Mouse (Mus musculus) heart, adult 2 months (tissue): ENCODE measurements around the gene Tbc1d17. TPM values are rescaled to one million over a fixed set of nuclear protein-coding genes. Genes with fewer than 3 reads are reported as not detected.

Experiments used
- DNase-seq, 2 experiments: peaks; one replicate each; pipeline ENCODE4 v3.0.0; 2021
- H3K27ac ChIP-seq: fragments of 200-600 bp; 2 replicates; pipeline ENCODE4 v1.8.1; 2022
- H3K27me3 ChIP-seq: fragments of 200-500 bp; 2 replicates; pipeline ENCODE4 v1.6.1; 2012; ENCODE audit warnings: mild to moderate bottlenecking, low read length, inconsistent platforms, mixed read lengths; ENCODE audit not compliant: control insufficient read depth, insufficient read depth
- H3K36me3 ChIP-seq: fragments of 200-500 bp; 2 replicates; pipeline ENCODE4 v1.6.1; 2012; ENCODE audit warnings: low read length, inconsistent platforms; ENCODE audit not compliant: control insufficient read depth, insufficient read depth
- H3K4me1 ChIP-seq: fragments of 200-500 bp; 2 replicates; pipeline ENCODE4 v1.6.1; 2011; ENCODE audit warnings: low read length; ENCODE audit not compliant: control insufficient read depth, insufficient read depth
- H3K4me3 ChIP-seq: fragments of 200-600 bp; 2 replicates; pipeline ENCODE4 v1.8.1; 2022
- H3K79me2 ChIP-seq: fragments of 200-500 bp; replicated peaks from 2 replicates; pipeline ENCODE4 v1.6.1; 2012; ENCODE audit warnings: mild to moderate bottlenecking, inconsistent platforms, low read length, moderate library complexity, mixed read lengths; ENCODE audit not compliant: control insufficient read depth, insufficient read depth
- H3K9ac ChIP-seq: fragments of 200-500 bp; 2 replicates; pipeline ENCODE4 v1.6.1; 2012; ENCODE audit warnings: low read depth, mild to moderate bottlenecking, control low read depth, inconsistent platforms, low read length, mixed read lengths
- CTCF ChIP-seq: fragments of 200-600 bp; IDR thresholded peaks from 2 replicates; pipeline ENCODE4 v1.8.1; 2022; ENCODE audit warnings: antibody characterized with exemption, mild to moderate bottlenecking, moderate library complexity
- EP300 ChIP-seq: fragments of 200-500 bp; IDR thresholded peaks from 2 replicates; pipeline ENCODE4 v1.6.1; 2011; ENCODE audit warnings: low read depth, low read length, control low read depth; ENCODE audit not compliant: insufficient read depth
- POLR2A ChIP-seq: fragments of 200-500 bp; IDR thresholded peaks from 2 replicates; pipeline ENCODE4 v1.6.1; 2011; ENCODE audit warnings: mild to moderate bottlenecking, low read depth, low read length, control low read depth; ENCODE audit not compliant: insufficient read depth
- WGBS: fragments of 180-500 bp; shearing (Covaris S2); methylation state at CpG from one replicate; pipeline ENCODE4 v1.1.7; 2018; 5-methylcytosine and 5-hydroxymethylcytosine counted together
- intact Hi-C: fragments of 180-260 bp; cut with DNase I; formaldehyde crosslinking; loops from one replicate; pipeline ENCODE4 v1.15.1; 2025
- polyA plus RNA-seq: library from polyadenylated mRNA; depleted of rRNA; stranded (reverse); fragments of >200 nt; gene quantifications from 2 replicates; pipeline ENCODE4 v1.2.3, GENCODE M21; 2012
- total RNA-seq, 2 experiments: library from RNA; stranded (reverse); gene quantifications; 2 replicates each; pipeline ENCODE4 v1.2.3; 2021

Gene Tbc1d17
- total and polyA plus RNA-seq, 3 experiments, result 29.6 to 56.0 (median 46.6) TPM

DNA sequence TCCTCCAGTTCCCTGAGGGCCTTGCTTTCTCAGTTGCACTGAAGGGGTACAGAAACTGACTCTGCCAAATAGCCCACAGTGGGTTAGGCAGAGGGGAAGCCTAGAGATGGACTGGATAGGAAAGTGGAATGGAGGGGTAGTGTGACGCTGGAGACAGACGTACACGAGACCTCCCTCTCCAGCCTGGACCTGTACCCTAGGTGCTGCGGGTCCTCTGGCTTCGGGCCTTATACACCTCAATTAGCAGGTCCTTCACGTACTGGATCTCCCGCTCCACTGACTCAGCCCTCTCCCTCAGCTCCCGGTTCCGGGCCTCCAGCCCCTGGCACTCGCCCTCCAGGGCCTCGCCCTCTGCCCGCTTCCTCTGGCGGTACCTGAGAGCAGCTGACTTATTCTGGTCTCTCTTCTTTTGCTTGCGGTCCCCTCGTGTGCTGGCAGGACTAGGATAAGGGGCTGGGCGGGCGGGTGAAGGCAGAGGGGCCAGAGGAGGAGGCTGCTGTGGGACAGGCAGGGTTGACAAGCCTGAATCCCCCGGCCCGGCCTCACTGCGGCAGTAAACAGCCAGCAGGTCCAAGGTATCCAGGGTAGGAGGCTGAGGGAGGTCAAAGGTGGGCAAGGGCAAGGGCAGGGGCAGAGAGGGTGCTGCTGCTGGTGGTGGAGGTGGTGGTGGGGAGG is 36.1 kb downstream of the Tbc1d17 start:
- intact Hi-C loops, result loop anchor here (10.0 kb wide), 1 partner anchor 438 kb away; no protein-coding TSS in a partner anchor
- WGBS, result 93% methylated on average over 20 of the region's 20 CpGs
- no peaks in the 10 kb centered on the region for H3K27me3 ChIP-seq
- TF ChIP-seq CTCF, result no peak
- TF ChIP-seq POLR2A, result no peak
- no peak for TF ChIP-seq EP300
- H3K9ac ChIP-seq, result no peak overlapping the region
- H3K36me3 ChIP-seq, result peaks cover 7% of the 10 kb centered on the region
- DNase-seq, result peak; percentile 2 to 14
- H3K4me3 ChIP-seq, result no peak overlapping the region
- no peaks in the 10 kb centered on the region for H3K79me2 ChIP-seq
- no peak overlapping the region for H3K27ac ChIP-seq
- peaks cover 7% of the 10 kb centered on the region for H3K4me1 ChIP-seq

GRCm38 (mm10) chr7:44810819-44811557 is 37.9 kb downstream of the Tbc1d17 start:
- no peaks in the 10 kb centered on the region for H3K79me2 ChIP-seq
- no peaks in the 10 kb centered on the region for H3K36me3 ChIP-seq
- 80% methylated on average over 7 of the region's 7 CpGs for WGBS
- no peak overlapping the region for H3K9ac ChIP-seq
- TF ChIP-seq CTCF (no peak), EP300 (no peak), POLR2A (no peak)
- H3K27me3 ChIP-seq, result no peaks in the 10 kb centered on the region
- DNase-seq, result peak; percentile 1 to 9
- intact Hi-C loops, result loop anchor here (10.0 kb wide), 1 partner anchor 436 kb away; no protein-coding TSS in a partner anchor
- no peak overlapping the region for H3K27ac ChIP-seq
- H3K4me1 ChIP-seq, result peaks cover 4% of the 10 kb centered on the region; the same call in 1 of the 2 replicates
- H3K4me3 ChIP-seq, result no peak overlapping the region

DNA sequence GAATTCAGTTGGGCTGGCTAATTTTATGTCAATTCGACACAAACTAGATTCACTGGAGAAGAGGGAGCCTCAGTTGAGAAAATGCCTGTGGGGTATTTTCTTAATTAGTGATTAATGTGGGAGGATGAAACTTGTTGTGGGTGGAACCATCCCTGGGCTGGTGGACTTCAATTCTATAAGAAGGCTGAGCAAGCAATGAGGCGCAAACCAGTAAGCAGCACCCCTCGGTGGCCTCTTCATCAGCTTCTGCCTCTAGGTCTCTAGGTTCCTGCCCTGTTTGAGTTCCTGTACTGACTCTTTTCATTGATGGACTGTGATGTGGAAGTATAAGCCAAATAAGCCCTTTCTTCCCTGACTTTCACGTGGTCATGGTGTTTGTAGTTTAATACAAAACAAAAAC is 38.5 kb downstream of the Tbc1d17 start:
- Histone ChIP-seq H3K36me3 (no peaks in the 10 kb centered on the region), H3K4me1 (peaks cover 4% of the 10 kb centered on the region; the same call in 1 of the 2 replicates), H3K27ac (no peak overlapping the region), H3K4me3 (no peak overlapping the region), H3K9ac (no peak overlapping the region), H3K79me2 (no peaks in the 10 kb centered on the region), H3K27me3 (no peaks in the 10 kb centered on the region)
- 85% methylated on average over 4 of the region's 4 CpGs for WGBS
- intact Hi-C loops, result loop anchor here (10.0 kb wide), 1 partner anchor 436 kb away; no protein-coding TSS in a partner anchor
- TF ChIP-seq CTCF, result no peak
- TF ChIP-seq EP300, result no peak
- no peak for TF ChIP-seq POLR2A
- peak; percentile 1 to 3 for DNase-seq

DNA sequence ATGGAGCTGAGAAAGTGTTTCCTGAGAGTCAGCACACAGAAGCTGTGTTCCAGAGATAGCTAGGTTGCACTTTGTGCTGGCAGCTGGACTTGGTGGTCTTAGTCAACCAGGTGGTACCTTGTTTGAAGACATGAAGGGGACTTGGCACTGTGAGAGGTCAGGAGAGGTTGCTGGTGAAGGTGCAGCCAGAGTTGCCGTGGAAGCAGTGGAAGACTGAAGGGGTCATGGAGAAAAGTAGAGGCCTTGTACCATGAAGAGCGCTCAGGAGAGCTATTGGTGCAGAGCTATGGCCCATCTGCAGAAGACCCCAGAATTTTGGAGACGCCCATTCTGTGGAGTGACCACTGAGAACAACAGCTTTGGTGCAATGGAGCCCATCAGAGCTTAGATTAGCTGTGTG is 39.4 kb downstream of the Tbc1d17 start:
- DNase-seq, result peak; percentile 1 to 4
- 85% methylated on average over 3 of the region's 3 CpGs for WGBS
- Histone ChIP-seq H3K4me3 (no peak overlapping the region), H3K36me3 (no peaks in the 10 kb centered on the region), H3K27me3 (no peaks in the 10 kb centered on the region), H3K79me2 (no peaks in the 10 kb centered on the region), H3K4me1 (0 out of 2 replicates have a peak, but pooled peaks cover 3% of the 10 kb centered on the region), H3K9ac (no peak overlapping the region), H3K27ac (no peak overlapping the region)
- intact Hi-C loops, result no loop called here
- no peak for TF ChIP-seq EP300
- TF ChIP-seq CTCF, result no peak
- TF ChIP-seq POLR2A, result no peak

GRCm38 (mm10) chr7:44808927-44809326 is 40.0 kb downstream of the Tbc1d17 start:
- TF ChIP-seq CTCF (no peak), EP300 (no peak), POLR2A (no peak)
- peak; percentile 0 to 4 for DNase-seq
- no peaks in the 10 kb centered on the region for H3K27me3 ChIP-seq
- no peaks in the 10 kb centered on the region for H3K79me2 ChIP-seq
- intact Hi-C loops, result no loop called here
- H3K36me3 ChIP-seq, result no peaks in the 10 kb centered on the region
- WGBS, result 74% methylated on average over 2 of the region's 2 CpGs
- H3K4me3 ChIP-seq, result no peak overlapping the region
- no peak overlapping the region for H3K27ac ChIP-seq
- H3K4me1 ChIP-seq, result 0 out of 2 replicates have a peak, but pooled peaks cover under 1% of the 10 kb centered on the region
- H3K9ac ChIP-seq, result no peak overlapping the region

- no peaks in the 10 kb centered on the region for H3K79me2 ChIP-seq
These were observed 56.1 kb downstream of the Tbc1d17 start for GRCm38 (mm10) chr7:44792781-44793180.

More at GRCm38 (mm10) chr7:44792781-44793180, 56.1 kb downstream of the Tbc1d17 start:
- no peak for TF ChIP-seq POLR2A
- no peak for TF ChIP-seq EP300
- TF ChIP-seq CTCF, result no peak
- H3K4me1 ChIP-seq, result no peaks in the 10 kb centered on the region
- H3K9ac ChIP-seq, result no peak overlapping the region
- peak in 1 of 2 experiments; percentile 1 for DNase-seq
- H3K27me3 ChIP-seq, result no peaks in the 10 kb centered on the region
- intact Hi-C loops, result no loop called here
- H3K27ac ChIP-seq, result no peak overlapping the region
- no peak overlapping the region for H3K4me3 ChIP-seq
- no peaks in the 10 kb centered on the region for H3K36me3 ChIP-seq
- 71% methylated on average over 6 of the region's 6 CpGs for WGBS
